Mouse (Mus musculus) large intestine, adult 2 months (tissue): ENCODE data around the gene Scarf1. TPM values are rescaled to one million over a fixed set of nuclear protein-coding genes. Genes with fewer than 3 reads are reported as not detected.
"Not testable (repeated sequence)": the region's sequence is repeated elsewhere in the genome, so short reads cannot be mapped to it uniquely, and the experiment has no call there.

Source experiments
- DNase-seq: peaks from one replicate; pipeline ENCODE4 v3.0.0-alpha.2; 2012; ENCODE audit warnings: low read depth, low spot score
- WGBS: fragments of 180-500 bp; shearing (Covaris S2); methylation state at CpG from one replicate; pipeline ENCODE4 v1.1.7; 2018; 5-methylcytosine and 5-hydroxymethylcytosine counted together
- polyA plus RNA-seq: library from polyadenylated mRNA; depleted of rRNA; stranded (reverse); fragments of >200 nt; gene quantifications from 2 replicates; pipeline ENCODE4 v1.2.3, GENCODE M21; 2012

Scarf1 gene
- polyA plus RNA-seq, 1 experiment = 3.8 TPM

DNA sequence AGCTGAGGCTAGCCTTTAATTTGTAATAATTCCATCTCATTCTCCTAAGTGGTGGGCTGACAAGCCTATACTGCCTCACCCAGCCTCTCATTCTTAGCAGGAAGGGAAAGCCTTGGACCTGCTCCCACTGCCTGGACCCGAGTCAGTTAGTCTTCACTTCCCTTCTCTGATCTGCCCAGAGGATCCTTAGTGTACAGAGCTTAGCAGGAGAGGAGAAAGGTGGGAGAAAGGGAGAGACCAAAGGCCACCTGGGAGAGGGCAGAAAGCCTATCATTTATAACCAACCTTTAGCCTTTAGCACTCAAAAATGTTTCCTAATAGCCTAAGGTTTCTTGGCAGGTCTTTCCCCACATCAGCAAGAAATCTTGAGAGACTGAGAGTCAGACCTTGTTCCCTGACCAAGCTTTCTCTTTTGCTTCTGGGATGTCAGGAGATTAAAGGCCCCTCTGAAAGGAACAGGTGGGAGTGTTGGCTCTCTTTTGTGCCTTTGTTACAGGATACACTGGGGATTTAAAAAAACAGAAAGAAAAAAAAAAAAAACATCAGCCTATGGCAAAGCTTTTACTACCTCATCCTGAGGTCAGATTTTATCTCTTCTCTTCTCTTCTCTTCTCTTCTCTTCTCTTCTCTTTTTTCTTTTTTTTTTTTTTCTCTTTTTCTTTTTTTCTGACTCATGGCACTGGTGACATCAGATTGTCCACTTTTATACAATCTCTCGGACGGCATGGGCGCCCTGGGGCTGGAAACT, 21.1 kb downstream of the Scarf1 start:
- 57% methylated on average over 4 of the region's 4 CpGs for WGBS
- no peak for DNase-seq

GRCm38 (mm10) chr11:75535106-75535795, 21.9 kb downstream of the Scarf1 start:
- no peak for DNase-seq
- 55% methylated on average over 13 of the region's 13 CpGs for whole genome bisulfite sequencing

DNA sequence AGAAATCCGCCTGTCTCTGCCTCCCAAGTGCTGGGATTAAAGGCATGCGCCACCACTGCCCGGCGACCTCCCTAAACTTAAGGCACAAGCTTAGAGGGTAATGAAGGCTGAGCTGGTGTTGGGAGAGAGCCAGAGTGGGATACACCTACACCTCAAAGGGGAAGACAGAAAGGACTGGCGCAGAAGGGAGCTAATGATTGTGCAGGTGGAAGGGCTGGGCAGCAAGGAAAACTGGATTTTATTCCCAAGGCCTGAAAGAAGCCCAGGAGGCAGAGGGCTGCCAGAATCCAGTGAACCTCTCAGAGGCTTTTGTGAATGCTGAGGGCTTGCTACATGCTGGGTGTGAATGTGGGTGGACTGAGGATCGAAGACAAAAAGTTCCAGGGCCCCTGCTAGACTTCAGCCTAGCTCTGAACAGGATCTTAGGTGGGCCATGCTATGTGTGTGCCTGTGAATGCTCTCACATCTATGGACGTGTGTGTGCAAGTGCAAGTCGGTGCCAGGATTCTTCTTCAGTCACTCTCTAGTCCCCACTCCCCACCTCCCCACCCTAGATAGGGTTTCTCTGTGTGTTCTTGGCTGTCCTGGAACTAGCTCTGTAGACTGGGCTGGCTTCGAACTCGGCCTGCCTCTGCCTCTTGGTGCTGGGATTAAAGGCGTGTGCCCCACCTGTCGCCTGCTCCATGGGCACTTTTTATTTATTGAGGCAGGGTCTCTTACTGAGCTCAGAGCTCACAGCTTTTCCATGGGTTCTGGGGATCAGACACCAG, 23.1 kb downstream of the Scarf1 start:
- DNase-seq = no peak
- WGBS = 93% methylated on average over 12 of the region's 12 CpGs

GRCm38 (mm10) chr11:75537025-75537414, 23.7 kb downstream of the Scarf1 start:
- WGBS = 84% methylated on average over 8 of the region's 8 CpGs
- DNase-seq = no peak

GRCm38 (mm10) chr11:75537491-75538183, 24.3 kb downstream of the Scarf1 start:
- 74% methylated on average over 11 of the region's 11 CpGs for WGBS
- no peak for DNase-seq

DNA sequence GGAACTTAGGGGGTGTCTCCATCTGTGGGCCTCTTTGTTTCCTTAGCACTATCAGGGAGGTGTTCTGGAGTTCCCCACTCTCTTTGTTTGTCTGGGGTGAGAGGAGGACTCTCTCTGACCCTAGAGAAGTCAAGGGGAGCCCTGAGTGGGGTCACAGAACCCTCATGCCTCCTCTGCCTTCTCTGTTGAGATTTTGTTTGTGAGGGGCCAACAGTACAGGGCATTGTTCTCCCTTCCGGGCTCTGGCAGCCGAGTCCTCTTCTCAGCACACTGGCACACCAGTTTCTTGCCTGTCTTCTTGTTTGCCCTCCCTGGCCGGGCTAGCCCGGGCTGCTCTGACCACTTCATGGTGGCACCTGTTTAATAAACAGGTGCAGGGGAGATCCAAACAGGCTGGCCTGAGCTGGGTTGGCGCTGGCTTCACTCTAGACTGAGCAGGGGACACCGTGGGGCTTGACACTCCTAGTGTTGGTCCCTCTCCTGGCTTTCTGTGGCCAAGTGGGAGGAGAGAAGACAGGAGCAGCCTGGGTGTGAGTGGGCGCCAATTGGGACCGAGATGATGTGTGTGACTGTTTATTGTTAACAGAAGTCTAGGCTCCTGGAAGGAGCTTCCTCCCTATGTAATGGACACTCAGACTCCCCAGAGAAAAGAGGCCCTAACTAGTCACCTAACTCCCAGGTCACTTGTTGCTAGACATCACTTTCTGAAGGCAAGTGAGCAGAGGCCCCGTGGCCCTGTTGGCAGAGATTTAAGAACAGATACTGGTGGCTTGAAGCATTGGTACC, 25.0 kb downstream of the Scarf1 start:
- WGBS = 67% methylated on average over 9 of the region's 9 CpGs

GRCm38 (mm10) chr11:75538970-75539299, 25.6 kb downstream of the Scarf1 start:
- DNase-seq = no peak
- WGBS = 89% methylated on average over 13 of the region's 13 CpGs

More for the DNA sequence above, 25.0 kb downstream of the Scarf1 start:
- no peak for DNase-seq

DNA sequence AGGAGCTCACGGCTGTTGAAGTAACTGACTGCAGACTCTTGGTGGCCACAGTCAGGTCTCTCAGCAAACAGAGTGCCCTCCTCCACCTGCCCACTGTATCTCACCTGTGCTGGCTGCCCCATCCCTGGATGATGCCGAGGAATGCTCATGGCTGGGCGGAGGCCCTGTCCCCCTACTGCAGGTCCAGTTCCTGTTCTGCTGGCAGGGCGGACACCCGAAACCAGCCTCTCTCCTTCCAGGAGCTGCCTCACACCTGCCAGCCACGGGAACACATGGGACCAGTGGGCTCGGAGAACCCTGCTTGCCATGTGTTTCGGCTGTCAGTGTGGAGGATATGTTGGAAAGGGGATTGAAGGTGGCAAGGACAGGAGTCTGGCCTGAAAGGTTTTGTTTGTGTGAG, 26.9 kb downstream of the Scarf1 start:
- DNase-seq = no peak
- 83% methylated on average over 8 of the region's 8 CpGs for WGBS

- no peak for DNase-seq
- 75% methylated on average over 19 of the region's 19 CpGs for WGBS
Measured at GRCm38 (mm10) chr11:75540710-75541581, 27.6 kb downstream of the Scarf1 start.

DNA sequence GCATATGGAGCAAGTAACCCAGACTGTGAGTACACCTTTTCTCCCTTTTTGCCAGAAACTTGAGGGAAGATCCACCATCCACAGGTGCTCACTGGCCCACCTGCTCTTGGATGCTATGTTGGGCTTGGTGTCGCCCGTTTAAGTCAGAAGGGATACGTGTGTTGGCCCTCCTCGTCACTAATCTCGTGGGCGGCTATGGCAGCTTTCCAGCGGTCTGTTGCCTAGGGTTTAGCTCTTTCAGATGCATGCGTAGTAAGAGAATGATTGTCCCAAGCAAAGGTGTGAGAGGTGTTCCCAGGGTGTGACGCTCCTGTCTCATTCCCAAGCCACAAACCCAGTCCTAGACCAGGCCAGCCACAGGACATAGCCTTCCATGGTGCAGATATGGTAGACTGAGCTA, 31.4 kb downstream of the Scarf1 start:
- WGBS = 87% methylated on average over 9 of the region's 9 CpGs
- no peak for DNase-seq

- WGBS = 87% methylated on average over 4 of the region's 4 CpGs
- DNase-seq = no peak
Measured at GRCm38 (mm10) chr11:75546057-75546456, 32.7 kb downstream of the Scarf1 start.

DNA sequence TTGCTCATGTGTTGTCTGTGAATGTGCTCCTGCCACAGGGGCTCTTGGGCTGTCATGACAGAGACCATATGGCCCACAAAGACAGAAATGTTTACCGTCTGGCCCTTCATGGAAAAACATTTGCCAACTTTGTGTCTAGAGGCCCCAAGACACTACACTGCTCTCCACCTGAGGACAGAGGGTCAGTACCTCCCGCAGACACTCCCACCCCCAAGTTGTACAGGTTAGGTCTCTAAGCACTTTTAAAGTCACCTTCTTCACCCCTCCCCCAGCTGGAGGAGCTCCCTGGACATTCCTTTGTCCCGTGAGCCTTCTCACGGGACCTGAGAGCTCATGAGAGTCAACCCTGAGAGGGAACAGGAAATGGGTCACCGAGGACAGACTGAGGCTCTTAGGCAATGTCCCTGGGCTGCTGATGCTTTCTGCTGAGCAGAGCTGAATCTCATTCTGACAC, 36.3 kb downstream of the Scarf1 start:
- DNase-seq = no peak
- 48% methylated on average over 5 of the region's 5 CpGs for WGBS

DNA sequence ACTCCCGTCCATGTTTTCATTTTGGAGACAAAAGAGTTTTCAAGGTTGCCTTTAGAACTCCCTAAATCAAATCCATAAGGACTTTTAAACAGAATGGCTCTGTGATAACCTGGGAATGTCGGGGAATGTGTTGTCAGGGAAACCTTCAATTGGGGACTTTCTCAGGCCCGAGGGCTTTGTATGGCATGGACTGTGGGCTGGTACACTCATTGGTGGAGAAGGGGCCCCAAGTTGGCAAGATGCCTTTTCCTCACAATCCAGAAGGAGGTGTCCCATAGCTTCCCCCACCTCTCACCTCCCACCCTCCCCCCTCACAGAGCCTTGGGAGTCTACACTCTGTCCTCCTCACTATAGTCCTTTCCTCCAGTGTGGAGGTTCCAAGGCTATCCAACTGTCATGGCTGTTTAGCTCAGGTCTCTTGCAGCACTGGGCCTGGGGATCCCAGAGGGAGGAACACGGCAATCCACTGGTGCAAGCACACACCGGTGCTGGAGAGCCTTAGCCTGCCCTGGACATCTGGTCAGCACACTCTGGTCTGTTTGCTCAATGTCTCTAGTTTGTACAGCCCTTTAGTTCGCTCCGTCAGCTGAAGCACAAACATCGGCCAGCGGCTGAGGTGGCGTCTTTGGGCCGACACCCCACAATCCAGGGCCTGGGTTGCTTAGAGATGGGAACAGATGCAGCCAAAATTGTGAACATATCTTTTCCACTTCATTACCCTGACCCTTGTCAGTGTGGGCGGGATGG, 37.0 kb downstream of the Scarf1 start:
- 55% methylated on average over 12 of the region's 12 CpGs for WGBS
- DNase-seq = no peak

DNA sequence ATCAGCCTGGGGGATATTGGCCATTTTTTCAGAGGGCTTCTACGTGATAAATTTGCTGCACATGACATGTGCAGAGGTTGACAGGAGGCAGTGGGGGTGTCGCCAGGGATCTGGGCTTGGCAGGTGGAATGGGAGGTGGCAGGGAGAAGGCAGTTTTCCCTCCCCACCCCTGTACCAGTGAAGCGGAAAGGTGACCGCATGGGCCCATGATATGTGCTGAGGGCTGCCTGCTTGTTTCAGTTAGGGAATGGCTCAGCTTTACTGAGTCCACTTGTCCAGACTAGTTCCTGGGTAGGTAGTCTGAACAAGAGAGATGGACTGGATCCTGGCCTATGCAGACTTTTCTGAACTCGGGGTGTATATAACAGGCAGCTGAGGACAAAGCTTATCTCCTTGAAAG, 38.0 kb downstream of the Scarf1 start:
- DNase-seq = no peak
- WGBS = 82% methylated on average over 5 of the region's 5 CpGs

DNA sequence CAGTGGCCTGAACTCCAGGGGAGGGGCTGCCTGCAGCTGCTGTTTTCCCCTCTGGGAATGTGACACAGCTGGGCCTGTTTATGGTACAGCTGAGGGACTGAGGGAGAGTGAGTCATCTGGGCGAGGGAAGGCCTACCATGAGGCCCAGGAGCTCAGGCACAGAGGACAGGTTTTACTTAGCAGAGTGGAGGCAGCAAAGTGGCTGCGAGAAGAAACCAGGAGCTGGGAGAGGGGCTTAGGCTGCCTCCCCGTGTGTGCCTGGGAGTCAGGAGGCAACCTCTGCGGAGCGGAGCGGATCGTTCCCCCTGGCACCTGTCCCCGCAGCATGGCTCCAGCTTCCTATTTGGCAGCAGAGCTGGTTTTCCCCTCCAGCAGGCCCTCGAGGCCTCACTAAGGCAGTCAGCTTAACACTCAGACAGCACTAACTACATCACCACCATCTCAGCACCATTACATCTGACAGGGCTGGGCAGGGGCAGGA, 38.7 kb downstream of the Scarf1 start:
- 55% methylated on average over 9 of the region's 9 CpGs for WGBS
- DNase-seq = no peak

DNA sequence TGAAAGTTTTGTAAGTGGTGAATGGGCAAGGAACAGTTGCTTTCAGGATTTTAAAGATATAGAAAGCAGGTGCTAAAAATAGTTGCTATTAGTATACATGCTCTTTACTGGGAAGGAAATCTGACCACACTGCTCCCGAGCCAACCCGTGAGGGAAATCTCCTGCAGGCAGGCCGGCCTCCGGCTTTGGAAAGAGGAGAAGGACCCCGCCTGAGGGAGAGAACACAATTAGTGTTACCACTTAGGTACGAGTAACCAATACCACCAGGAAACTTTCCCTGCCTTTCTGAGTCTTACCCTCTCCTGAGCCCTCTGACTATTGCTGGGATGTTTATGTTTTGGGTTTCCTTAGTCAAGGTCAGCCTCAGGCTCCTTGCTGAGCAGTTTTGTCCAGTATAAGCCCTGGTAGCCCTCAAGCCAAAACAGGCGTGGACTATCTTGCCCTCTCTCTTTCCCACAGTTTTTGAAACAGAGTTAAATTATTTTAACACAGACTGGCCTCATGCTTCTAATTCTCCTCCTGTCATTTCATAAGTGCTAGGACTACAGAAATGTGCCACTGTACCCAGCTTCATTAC, 39.7 kb downstream of the Scarf1 start:
- WGBS = 61% methylated on average over 7 of the region's 7 CpGs
- DNase-seq = no peak

DNA sequence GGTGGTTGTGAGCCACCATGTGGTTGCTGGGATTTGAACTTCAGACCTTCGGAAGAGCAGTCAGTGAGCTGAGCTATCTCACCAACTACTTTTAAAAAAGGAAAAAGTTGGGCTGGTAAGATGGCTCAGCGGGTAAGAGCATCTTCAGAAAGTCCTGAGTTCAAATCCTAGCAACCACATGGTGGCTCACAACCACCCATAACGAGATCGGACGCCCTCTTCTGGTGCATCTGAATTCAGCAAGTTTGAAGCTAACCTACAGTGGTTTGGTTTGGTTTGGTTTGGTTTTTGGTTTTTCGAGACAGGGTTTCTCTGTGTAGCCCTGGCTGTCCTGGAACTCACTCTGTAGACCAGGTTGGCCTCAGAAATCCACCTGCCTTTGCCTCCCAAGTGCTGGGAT, 42.7 kb downstream of the Scarf1 start:
- 94% methylated on average over 6 of the region's 6 CpGs for WGBS

More for the DNA sequence above, 42.7 kb downstream of the Scarf1 start:
- DNase-seq = not testable (repeated sequence)
